Mouse (Mus musculus) MEL (cell line): Measurements from ENCODE around the gene Gfi1. TPM values are rescaled to one million over a fixed set of nuclear protein-coding genes. Genes with fewer than 3 reads are reported as not detected.

Experiments
- DNase-seq: peaks from one replicate; pipeline ENCODE4 v3.0.0; 2011; ENCODE audit warnings: low read depth, low spot score
- H3K27ac ChIP-seq: 2 replicates; pipeline ENCODE4 v1.5.1; 2012; ENCODE audit warnings: low read depth, mild to moderate bottlenecking, control low read depth, low read length, moderate library complexity; ENCODE audit not compliant: control insufficient read depth
- H3K27me3 ChIP-seq, 2 experiments: fragments of 150-350 bp in 1 of 2; sonication (generic) in 1 of 2; 2 replicates each; pipeline ENCODE4 v1.6.1; 2012; ENCODE audit warnings: low read length in 2 of 2, mild to moderate bottlenecking in 2 of 2, improper control_type of control experiment in 1 of 2, moderate library complexity in 1 of 2; ENCODE audit not compliant: insufficient read depth in 2 of 2, control insufficient read depth in 1 of 2
- H3K36me3 ChIP-seq, 2 experiments: 2 replicates each; pipeline ENCODE4 v1.6.1; 2012 to 2014; ENCODE audit warnings: low read length in 2 of 2, improper control_type of control experiment in 1 of 2, inconsistent platforms in 1 of 2, mild to moderate bottlenecking in 1 of 2; ENCODE audit not compliant: insufficient read depth in 2 of 2, control insufficient read depth in 1 of 2
- H3K4me1 ChIP-seq, 2 experiments: fragments of 150-350 bp in 1 of 2; sonication (generic) in 1 of 2; 2 replicates each; pipeline ENCODE4 v1.6.1; 2012; ENCODE audit warnings: low read length in 2 of 2, improper control_type of control experiment in 1 of 2, mild to moderate bottlenecking in 1 of 2; ENCODE audit not compliant: insufficient read depth in 2 of 2, control insufficient read depth in 1 of 2
- H3K4me3 ChIP-seq, 2 experiments: fragments of 150-350 bp in 1 of 2; sonication (generic) in 1 of 2; 2 replicates each; pipeline ENCODE4 v1.5.1; 2012; ENCODE audit warnings: low read depth in 2 of 2, low read length in 2 of 2, mild to moderate bottlenecking in 2 of 2, moderate library complexity in 2 of 2, control low read depth in 1 of 2, improper control_type of control experiment in 1 of 2; ENCODE audit not compliant: control insufficient read depth in 1 of 2, insufficient read depth in 1 of 2
- H3K79me2 ChIP-seq: 2 replicates; pipeline ENCODE4 v1.6.1; 2012; ENCODE audit warnings: mild to moderate bottlenecking, low read length, moderate library complexity; ENCODE audit not compliant: control insufficient read depth, poor library complexity, insufficient read depth
- H3K9ac ChIP-seq: 2 replicates; pipeline ENCODE4 v1.6.1; 2012; ENCODE audit warnings: low read depth, mild to moderate bottlenecking, control low read depth, low read length, moderate library complexity; ENCODE audit not compliant: control insufficient read depth, poor library complexity, severe bottlenecking
- H3K9me3 ChIP-seq: fragments of 150-350 bp; sonication (generic); replicated peaks from 2 replicates; pipeline ENCODE4 v1.6.1; 2012; ENCODE audit warnings: mild to moderate bottlenecking, low read length, improper control_type of control experiment, moderate library complexity; ENCODE audit not compliant: insufficient read depth
- CHD1 ChIP-seq: IDR thresholded peaks from 2 replicates; pipeline ENCODE4 v1.6.1; 2012; ENCODE audit warnings: low read depth, mild to moderate bottlenecking, inconsistent platforms, low read length, improper control_type of control experiment
- CHD2 ChIP-seq: IDR thresholded peaks from 2 replicates; pipeline ENCODE4 v1.6.1; 2011; ENCODE audit warnings: low read length, improper control_type of control experiment
- CTCF ChIP-seq, 3 experiments: IDR thresholded peaks in 2 of 3; conservative IDR thresholded peaks in 1 of 3; 2 replicates each; pipeline ENCODE4 v1.5.1; 2011 to 2012; ENCODE audit warnings: low read length in 3 of 3, low read depth in 2 of 3, mild to moderate bottlenecking in 2 of 3, improper control_type of control experiment in 1 of 3, inconsistent platforms in 1 of 3, mixed read lengths in 1 of 3, moderate library complexity in 1 of 3; ENCODE audit not compliant: control insufficient read depth in 1 of 3, insufficient read depth in 1 of 3, poor library complexity in 1 of 3, severe bottlenecking in 1 of 3
- E2F4 ChIP-seq: IDR thresholded peaks from 2 replicates; pipeline ENCODE4 v1.6.1; 2011; ENCODE audit warnings: low read depth, low read length, improper control_type of control experiment, borderline replicate concordance
- ETS1 ChIP-seq: IDR thresholded peaks from 2 replicates; pipeline ENCODE4 v1.6.1; 2012; ENCODE audit warnings: low read depth, mild to moderate bottlenecking, inconsistent platforms, low read length, improper control_type of control experiment, moderate library complexity
- GABPA ChIP-seq: IDR thresholded peaks from 2 replicates; pipeline ENCODE4 v1.6.1; 2012; ENCODE audit warnings: low read depth, mild to moderate bottlenecking, inconsistent platforms, low read length, improper control_type of control experiment, moderate library complexity
- GATA1 ChIP-seq: IDR thresholded peaks from 2 replicates; pipeline ENCODE4 v1.6.1; 2011; ENCODE audit warnings: low read depth, low read length, improper control_type of control experiment
- HCFC1 ChIP-seq: IDR thresholded peaks from 2 replicates; pipeline ENCODE4 v1.6.1; 2012; ENCODE audit warnings: low read depth, mild to moderate bottlenecking, inconsistent platforms, low read length, improper control_type of control experiment, moderate library complexity
- KAT2A ChIP-seq: conservative IDR thresholded peaks from 2 replicates; pipeline ENCODE4 v1.6.1; 2012; ENCODE audit warnings: low read depth, low read length, improper control_type of control experiment, inconsistent platforms
- MAFK ChIP-seq: IDR thresholded peaks from 2 replicates; pipeline ENCODE4 v1.6.1; 2011; ENCODE audit warnings: low read depth, mild to moderate bottlenecking, low read length, improper control_type of control experiment, borderline replicate concordance
- MAX ChIP-seq: IDR thresholded peaks from 2 replicates; pipeline ENCODE4 v1.6.1; 2011; ENCODE audit warnings: low read length, improper control_type of control experiment
- MEF2A ChIP-seq: IDR thresholded peaks from 2 replicates; pipeline ENCODE4 v1.6.1; 2014; ENCODE audit warnings: low read depth, mild to moderate bottlenecking, inconsistent platforms, low read length, improper control_type of control experiment; ENCODE audit not compliant: poor library complexity, insufficient replicate concordance, severe bottlenecking; ENCODE audit errors: extremely low read depth
- MXI1 ChIP-seq: IDR thresholded peaks from 2 replicates; pipeline ENCODE4 v1.6.1; 2011; ENCODE audit warnings: mild to moderate bottlenecking, low read depth, low read length, improper control_type of control experiment
- POLR2A ChIP-seq, 2 experiments: IDR thresholded peaks; 2 replicates each; pipeline ENCODE4 v1.6.1; 2011 to 2012; ENCODE audit warnings: low read length in 2 of 2, mild to moderate bottlenecking in 2 of 2, control low read depth in 1 of 2, improper control_type of control experiment in 1 of 2, low read depth in 1 of 2, moderate library complexity in 1 of 2; ENCODE audit not compliant: control insufficient read depth in 1 of 2, insufficient read depth in 1 of 2, poor library complexity in 1 of 2
- POLR2AphosphoS2 ChIP-seq: IDR thresholded peaks from 2 replicates; pipeline ENCODE4 v1.6.1; 2011; ENCODE audit warnings: low read length, improper control_type of control experiment
- POLR2AphosphoS5 ChIP-seq: IDR thresholded peaks from 2 replicates; pipeline ENCODE4 v1.6.1; 2012; ENCODE audit warnings: low read depth, borderline replicate concordance, mild to moderate bottlenecking, inconsistent platforms, low read length, moderate library complexity, mixed read lengths
- RAD21 ChIP-seq: IDR thresholded peaks from 2 replicates; pipeline ENCODE4 v1.6.1; 2011; ENCODE audit warnings: mild to moderate bottlenecking, low read depth, low read length, improper control_type of control experiment
- SMC3 ChIP-seq: IDR thresholded peaks from 2 replicates; pipeline ENCODE4 v1.6.1; 2011; ENCODE audit warnings: low read depth, low read length, improper control_type of control experiment
- TBP ChIP-seq: IDR thresholded peaks from 2 replicates; pipeline ENCODE4 v1.8.0; 2011; ENCODE audit warnings: low read depth, low read length, improper control_type of control experiment
- TCF12 ChIP-seq: IDR thresholded peaks from 2 replicates; pipeline ENCODE4 v1.6.1; 2014; ENCODE audit warnings: low read depth, mild to moderate bottlenecking, inconsistent platforms, low read length, improper control_type of control experiment, moderate library complexity
- USF1 ChIP-seq: IDR thresholded peaks from 2 replicates; pipeline ENCODE4 v1.6.1; 2014; ENCODE audit warnings: low read depth, mild to moderate bottlenecking, inconsistent platforms, low read length, improper control_type of control experiment, moderate library complexity
- ZMIZ1 ChIP-seq: IDR thresholded peaks from 2 replicates; pipeline ENCODE4 v1.6.1; 2012; ENCODE audit warnings: low read depth, mild to moderate bottlenecking, inconsistent platforms, low read length, improper control_type of control experiment, moderate library complexity
- polyA plus RNA-seq, 2 experiments: library from polyadenylated mRNA; stranded (reverse) in 1 of 2; unstranded in 1 of 2; fragments of >175 nt in 1 of 2; fragments of >200 nt in 1 of 2; gene quantifications; 2 replicates each; pipeline versions ENCODE4 v1.2.1 to v1.2.4; 2012; ENCODE audit warnings: low replicate concordance in 2 of 2, low read depth in 1 of 2; ENCODE audit not compliant: insufficient read length in 2 of 2, insufficient read depth in 1 of 2, missing spikeins in 1 of 2
- total RNA-seq: library from RNA; depleted of rRNA; stranded (reverse); fragments of 300-350 nt; gene quantifications from 2 replicates; pipeline ENCODE4 v1.2.3, GENCODE M21; 2012

Gene Gfi1
- total and polyA plus RNA-seq, 3 experiments: 0.04 TPM; not detected in 2

DNA sequence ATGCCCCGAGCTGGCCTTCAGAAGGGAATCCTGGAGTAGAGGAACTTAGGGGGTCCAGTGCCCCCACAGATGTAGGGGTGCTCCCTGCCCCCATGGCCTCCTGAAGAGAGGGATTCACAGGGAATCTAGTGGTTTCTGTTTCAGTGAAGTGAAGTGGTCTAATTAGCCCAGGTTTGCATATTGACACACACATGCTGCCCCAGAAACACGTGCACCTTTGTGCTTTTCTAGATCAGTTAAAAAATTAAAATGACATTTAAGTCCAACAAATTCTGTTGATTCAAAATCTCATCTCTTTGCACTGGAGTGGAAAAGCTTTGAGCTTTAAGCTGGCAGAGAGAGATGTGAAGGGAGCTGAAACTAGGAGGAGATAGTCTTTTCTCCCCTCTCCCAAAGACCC is 6.0 kb upstream of the Gfi1 start:
- no peaks in the 10 kb centered on the region for H3K79me2 ChIP-seq
- no peaks in the 10 kb centered on the region for H3K9me3 ChIP-seq
- no peak for DNase-seq
- no peaks in the 10 kb centered on the region for H3K4me1 ChIP-seq
- no peak overlapping the region for H3K27ac ChIP-seq
- H3K27me3 ChIP-seq: no peaks in the 10 kb centered on the region
- no peak overlapping the region for H3K9ac ChIP-seq
- no peak for TF ChIP-seq HCFC1
- TF ChIP-seq POLR2A (IDR thresholded peaks at IDR 0.05; ENCODE audit: control insufficient read depth in 1 of 2, insufficient read depth in 1 of 2, low read depth in 1 of 2, low read length in 2 of 2, poor library complexity in 1 of 2): no peak
- no peak for TF ChIP-seq E2F4
- TF ChIP-seq MAX: no peak
- no peak for TF ChIP-seq MEF2A
- TF ChIP-seq CHD1: no peak
- TF ChIP-seq MAFK: no peak
- no peak for TF ChIP-seq POLR2AphosphoS2
- no peak for TF ChIP-seq GABPA
- TF ChIP-seq TBP: no peak
- TF ChIP-seq USF1: no peak
- TF ChIP-seq ETS1: no peak
- no peak for TF ChIP-seq SMC3
- TF ChIP-seq ZMIZ1: no peak
- no peak for TF ChIP-seq CTCF (IDR thresholded peaks at IDR 0.05 in 2 of 3, conservative IDR thresholded peaks at IDR 0.05 in 1 of 3; ENCODE audit: control insufficient read depth in 1 of 3, insufficient read depth in 1 of 3, low read depth in 2 of 3, low read length in 3 of 3, poor library complexity in 1 of 3, severe bottlenecking in 1 of 3)
- no peak for TF ChIP-seq CHD2
- no peak for TF ChIP-seq GATA1
- TF ChIP-seq RAD21: no peak
- no peak for TF ChIP-seq TCF12
- TF ChIP-seq KAT2A: no peak
- H3K4me3 ChIP-seq: no peak overlapping the region
- H3K36me3 ChIP-seq: no peaks in the 10 kb centered on the region

DNA sequence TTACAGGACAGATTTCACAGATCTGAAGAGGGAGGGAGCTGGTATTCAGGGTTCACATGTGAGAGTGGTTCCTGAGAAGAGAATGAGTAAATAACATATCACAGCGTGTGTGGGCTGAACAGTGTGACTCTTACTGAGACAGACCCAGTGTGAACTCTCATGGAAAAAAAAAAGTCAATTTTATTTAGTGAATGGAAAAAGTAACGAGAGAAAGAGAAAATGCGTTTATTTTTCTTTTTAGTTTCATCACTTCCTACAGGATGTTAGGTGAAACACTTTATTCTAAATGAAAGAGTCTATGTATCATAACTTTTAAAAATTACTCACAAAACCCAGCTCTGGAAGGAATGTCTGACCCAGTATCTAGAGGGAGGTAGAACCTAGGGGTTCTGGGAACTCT is 5.6 kb upstream of the Gfi1 start:
- H3K27ac ChIP-seq: no peak overlapping the region
- H3K79me2 ChIP-seq: no peaks in the 10 kb centered on the region
- H3K36me3 ChIP-seq: no peaks in the 10 kb centered on the region
- TF ChIP-seq SMC3 (no peak), MAFK (no peak), TCF12 (no peak), MXI1 (no peak), POLR2AphosphoS5 (no peak)
- no peaks in the 10 kb centered on the region for H3K27me3 ChIP-seq
- H3K4me1 ChIP-seq: no peaks in the 10 kb centered on the region
- no peak overlapping the region for H3K4me3 ChIP-seq
- DNase-seq: no peak
- no peak overlapping the region for H3K9ac ChIP-seq
- H3K9me3 ChIP-seq: no peaks in the 10 kb centered on the region
